Mouse (Mus musculus) fat pad, adult 2 months (tissue): ENCODE data around the gene Cep295nl.

Experiments used
- DNase-seq: peaks from one replicate; pipeline ENCODE4 v3.0.0-alpha.2; 2011; ENCODE audit warnings: low read depth, low spot score; ENCODE audit errors: extremely low read depth

The Cep295nl gene

GRCm38 (mm10) chr11:118355640-118356039 lies 13.3 kb upstream of the Cep295nl start, which contains the start of gene Timp2:
TSS of gene Timp2 (minus strand) at chr11:118355740.
- DNase-seq = no peak

GRCm38 (mm10) chr11:118355205-118355604 lies 12.9 kb upstream of the Cep295nl start:
- DNase-seq = no peak

GRCm38 (mm10) chr11:118354636-118355191 lies 12.4 kb upstream of the Cep295nl start:
- DNase-seq = no peak

- no peak for DNase-seq
Measured at GRCm38 (mm10) chr11:118349494-118349893, 7.2 kb upstream of the Cep295nl start.

- no peak for DNase-seq
Measured at GRCm38 (mm10) chr11:118348877-118349276, 6.6 kb upstream of the Cep295nl start.

DNA sequence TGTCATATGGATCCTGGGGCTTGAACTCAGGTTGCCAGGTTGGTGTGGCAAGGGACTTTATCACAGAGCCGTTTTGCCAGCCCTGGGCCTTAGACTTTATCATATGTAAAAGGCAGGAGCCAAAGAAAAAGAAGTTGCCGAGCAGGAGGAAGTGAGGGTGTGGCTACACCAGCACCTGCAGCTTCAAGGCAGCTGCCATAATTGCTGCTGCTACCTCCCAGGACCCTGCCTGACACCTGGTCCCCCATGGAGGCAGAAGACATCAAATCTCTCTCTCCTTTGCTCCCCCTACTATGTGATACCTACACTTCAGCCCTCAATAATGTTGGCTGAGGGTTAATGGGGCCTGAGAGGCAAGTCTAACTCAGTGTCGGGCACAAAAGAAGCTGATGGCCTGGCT lies 6.1 kb upstream of the Cep295nl start:
- DNase-seq = no peak

DNA sequence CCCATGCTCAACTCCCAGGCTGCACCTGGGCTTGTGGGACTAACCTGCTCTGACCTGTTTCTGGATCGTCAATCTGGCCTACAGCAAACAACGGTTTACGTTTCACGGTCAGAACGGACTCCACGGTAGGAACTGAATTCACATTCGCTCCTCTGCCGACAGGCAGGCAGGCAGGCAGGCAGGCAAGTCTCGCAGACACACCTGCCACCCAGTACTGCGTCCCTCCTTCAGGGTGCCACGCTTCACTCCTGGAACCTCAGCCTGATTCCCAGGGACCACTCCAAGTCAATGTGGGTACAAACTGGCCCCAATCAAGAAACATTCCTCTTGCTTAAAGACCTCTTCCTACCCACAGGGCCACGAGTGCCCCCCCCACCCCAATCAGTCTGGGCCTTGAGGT lies 5.6 kb upstream of the Cep295nl start:
- no peak for DNase-seq

DNA sequence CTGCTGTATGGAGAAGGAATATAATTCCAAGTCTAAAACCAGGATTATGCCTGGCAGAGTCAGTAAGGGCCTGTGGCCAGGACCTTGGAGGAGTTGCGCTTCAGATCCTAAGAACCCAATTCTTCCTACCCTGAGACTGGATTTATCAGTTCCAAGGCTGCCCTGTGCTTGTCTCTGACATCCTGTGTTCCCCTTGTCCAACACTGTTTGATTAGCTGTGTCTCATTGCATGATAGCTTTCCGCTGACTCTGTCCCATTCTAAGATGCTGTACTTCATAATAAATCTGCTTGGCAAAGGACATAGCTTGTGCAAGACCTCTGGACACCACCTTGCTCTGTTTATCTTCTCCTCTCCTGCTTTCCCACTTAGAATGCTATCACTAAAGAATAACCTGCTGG lies 5.1 kb upstream of the Cep295nl start:
- DNase-seq = no peak

- DNase-seq = no peak
Measured at GRCm38 (mm10) chr11:118346395-118347096, 4.2 kb upstream of the Cep295nl start.

DNA sequence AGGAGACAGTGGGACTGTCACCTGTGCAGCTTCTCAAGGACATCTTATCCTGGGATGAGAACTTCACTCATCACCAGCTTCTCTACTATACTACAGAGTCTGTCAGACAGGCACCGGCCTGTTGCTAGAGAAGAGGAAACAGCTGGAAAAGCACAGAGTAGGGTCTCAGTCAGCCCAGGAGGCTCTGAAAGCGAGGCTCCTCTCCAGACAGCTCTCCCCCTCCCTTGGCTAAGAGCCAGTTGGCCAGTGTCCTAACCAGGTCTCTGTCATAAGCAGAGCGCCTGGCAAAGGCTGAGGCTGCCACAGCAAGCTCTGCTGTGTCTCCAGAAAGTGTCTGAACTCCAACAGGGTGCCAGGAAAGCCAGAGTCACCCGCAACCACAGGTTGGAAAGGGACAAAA lies 3.4 kb upstream of the Cep295nl start:
- DNase-seq = no peak

GRCm38 (mm10) chr11:118343629-118344028 lies 1.3 kb upstream of the Cep295nl start:
- no peak for DNase-seq

DNA sequence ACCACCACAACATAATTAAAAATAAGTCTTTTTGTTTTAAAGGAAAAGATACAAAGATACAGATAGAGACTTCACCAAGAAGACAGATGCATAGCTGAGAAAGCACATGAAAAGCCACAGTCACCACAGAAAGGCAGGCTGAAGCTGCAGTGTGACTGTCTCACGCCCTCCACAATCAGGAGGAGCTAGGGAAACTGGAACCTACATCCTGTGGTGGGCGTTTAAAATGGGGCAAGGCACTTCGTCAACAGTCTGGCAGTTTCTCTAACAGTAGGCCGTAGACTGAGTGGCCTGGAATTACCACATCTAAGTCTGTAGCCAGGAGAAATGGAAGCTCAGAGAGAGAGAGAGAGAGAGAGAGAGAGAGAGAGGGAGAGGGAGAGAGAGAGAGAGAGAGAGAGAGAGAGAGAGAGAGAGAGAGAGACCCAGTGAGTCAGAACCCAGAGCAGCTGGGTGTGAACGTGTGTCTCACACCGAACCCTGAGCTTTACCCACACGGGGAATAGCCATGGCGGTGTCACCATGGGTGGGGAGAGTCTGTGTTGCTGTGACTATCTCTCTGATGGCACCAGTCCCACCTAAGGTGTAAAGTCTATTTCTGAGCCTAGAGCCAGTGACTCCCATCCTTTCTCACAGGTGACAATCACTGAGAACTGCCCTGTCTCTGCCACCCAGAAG lies 4.7 kb downstream of the Cep295nl start:
- DNase-seq = no peak

- DNase-seq = no peak
Measured at GRCm38 (mm10) chr11:118333431-118333830, 8.9 kb downstream of the Cep295nl start.

GRCm38 (mm10) chr11:118332376-118332775 lies 9.9 kb downstream of the Cep295nl start:
- no peak for DNase-seq

DNA sequence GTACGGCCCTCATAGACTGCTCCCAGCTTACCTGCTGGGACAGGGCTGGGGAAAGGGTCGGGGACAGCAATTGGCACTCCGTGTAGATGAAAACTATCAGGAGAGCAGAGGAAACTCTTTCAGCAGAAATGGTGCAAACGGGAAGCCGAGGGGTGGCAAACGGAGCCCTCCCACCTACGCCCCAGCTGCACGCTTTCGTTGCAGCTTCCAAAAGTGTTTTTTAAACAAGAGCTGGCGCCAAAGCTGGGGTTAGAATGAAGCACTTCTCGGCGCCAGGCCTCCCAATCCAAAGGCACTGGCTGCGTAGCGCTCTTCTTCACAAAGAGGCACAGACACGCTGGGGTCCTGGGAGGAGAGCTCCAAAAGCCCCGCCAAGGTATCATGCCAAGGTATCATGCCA lies 11.5 kb downstream of the Cep295nl start:
- no peak for DNase-seq

- DNase-seq = no peak
Measured at GRCm38 (mm10) chr11:118330361-118330760, 11.9 kb downstream of the Cep295nl start.

- no peak for DNase-seq
Measured at GRCm38 (mm10) chr11:118328947-118329346, 13.4 kb downstream of the Cep295nl start.

- DNase-seq = no peak
Measured at GRCm38 (mm10) chr11:118328511-118328910, 13.8 kb downstream of the Cep295nl start.

- DNase-seq = no peak
Measured at GRCm38 (mm10) chr11:118326991-118327971, 15.0 kb downstream of the Cep295nl start.

GRCm38 (mm10) chr11:118326491-118326890 lies 15.8 kb downstream of the Cep295nl start:
- no peak for DNase-seq

GRCm38 (mm10) chr11:118324541-118324940 lies 17.8 kb downstream of the Cep295nl start:
- no peak for DNase-seq
